Mouse (Mus musculus) midbrain, postnatal 0 days (tissue): ENCODE data around the gene Kif2c. TPM values are rescaled to one million over a fixed set of nuclear protein-coding genes. Genes with fewer than 3 reads are reported as not detected.

Source experiments
- ATAC-seq: fragments of 200-750 bp; cut with Nextera tagmentation; 2 replicates; pipeline ENCODE4 v1.8.0; 2017; ENCODE audit warnings: moderate number of reproducible peaks, mild to moderate bottlenecking, moderate TSS enrichment, moderate library complexity; ENCODE audit not compliant: low FRiP score
- DNase-seq: peaks from one replicate; pipeline ENCODE4 v3.0.0-alpha.2; 2015; ENCODE audit warnings: low spot score
- H3K27ac ChIP-seq: fragments of 300-500 bp; sonication (generic); 2 replicates; pipeline ENCODE4 v1.5.1; 2014; ENCODE audit warnings: low read depth, mild to moderate bottlenecking, low read length, mixed read lengths
- H3K27me3 ChIP-seq: fragments of 300-500 bp; sonication (generic); 2 replicates; pipeline ENCODE4 v1.6.1; 2014; ENCODE audit warnings: low read length, control low read depth, mixed read lengths; ENCODE audit not compliant: insufficient read depth
- H3K36me3 ChIP-seq: fragments of 300-500 bp; sonication (generic); 2 replicates; pipeline ENCODE4 v1.6.1; 2014; ENCODE audit warnings: low read length, control low read depth, mixed read lengths; ENCODE audit not compliant: insufficient read depth
- H3K4me1 ChIP-seq: fragments of 300-500 bp; sonication (generic); 2 replicates; pipeline ENCODE4 v1.6.1; 2014; ENCODE audit warnings: mild to moderate bottlenecking, control low read depth, antibody characterized with exemption, low read length, mixed read lengths; ENCODE audit not compliant: insufficient read depth
- H3K4me2 ChIP-seq: fragments of 300-500 bp; sonication (generic); 2 replicates; pipeline ENCODE4 v1.6.1; 2014; ENCODE audit warnings: low read depth, mild to moderate bottlenecking, low read length, mixed read lengths; ENCODE audit not compliant: poor library complexity, severe bottlenecking
- H3K4me3 ChIP-seq: fragments of 300-500 bp; sonication (generic); 2 replicates; pipeline ENCODE4 v1.5.1; 2014; ENCODE audit warnings: low read depth, mild to moderate bottlenecking, low read length, moderate library complexity
- H3K9ac ChIP-seq: fragments of 300-500 bp; sonication (generic); replicated peaks from 2 replicates; pipeline ENCODE4 v1.6.1; 2014; ENCODE audit warnings: mild to moderate bottlenecking, low read length, moderate library complexity, mixed read lengths; ENCODE audit not compliant: poor library complexity, severe bottlenecking
- H3K9me3 ChIP-seq: fragments of 300-500 bp; sonication (generic); 2 replicates; pipeline ENCODE4 v1.6.1; 2016; ENCODE audit warnings: low read length, control low read depth
- CTCF ChIP-seq: IDR thresholded peaks from 2 replicates; pipeline ENCODE4 v1.5.1; 2016; ENCODE audit warnings: antibody characterized with exemption, mild to moderate bottlenecking
- WGBS: fragments of 180-500 bp; shearing (Covaris S2); extraction: QIAGEN DNeasy Blood & Tissue Kit; methylation state at CpG from one replicate; pipeline ENCODE4 v1.1.7; 2014; 5-methylcytosine and 5-hydroxymethylcytosine counted together
- polyA plus RNA-seq: library from polyadenylated mRNA; unstranded; fragments of >200 nt; fragmentation: Nextera tagmentation; extraction: Ambion mirVana; gene quantifications from 2 replicates; pipeline ENCODE4 v1.2.1, GENCODE M21; 2015
- total RNA-seq: library from RNA; depleted of rRNA; stranded (reverse); fragments of >200 nt; gene quantifications from 2 replicates; pipeline ENCODE4 v1.2.3, GENCODE M21; 2014

Gene Kif2c
- total and polyA plus RNA-seq, 2 experiments from 2014 or later: 2.3 to 9.8 TPM

DNA sequence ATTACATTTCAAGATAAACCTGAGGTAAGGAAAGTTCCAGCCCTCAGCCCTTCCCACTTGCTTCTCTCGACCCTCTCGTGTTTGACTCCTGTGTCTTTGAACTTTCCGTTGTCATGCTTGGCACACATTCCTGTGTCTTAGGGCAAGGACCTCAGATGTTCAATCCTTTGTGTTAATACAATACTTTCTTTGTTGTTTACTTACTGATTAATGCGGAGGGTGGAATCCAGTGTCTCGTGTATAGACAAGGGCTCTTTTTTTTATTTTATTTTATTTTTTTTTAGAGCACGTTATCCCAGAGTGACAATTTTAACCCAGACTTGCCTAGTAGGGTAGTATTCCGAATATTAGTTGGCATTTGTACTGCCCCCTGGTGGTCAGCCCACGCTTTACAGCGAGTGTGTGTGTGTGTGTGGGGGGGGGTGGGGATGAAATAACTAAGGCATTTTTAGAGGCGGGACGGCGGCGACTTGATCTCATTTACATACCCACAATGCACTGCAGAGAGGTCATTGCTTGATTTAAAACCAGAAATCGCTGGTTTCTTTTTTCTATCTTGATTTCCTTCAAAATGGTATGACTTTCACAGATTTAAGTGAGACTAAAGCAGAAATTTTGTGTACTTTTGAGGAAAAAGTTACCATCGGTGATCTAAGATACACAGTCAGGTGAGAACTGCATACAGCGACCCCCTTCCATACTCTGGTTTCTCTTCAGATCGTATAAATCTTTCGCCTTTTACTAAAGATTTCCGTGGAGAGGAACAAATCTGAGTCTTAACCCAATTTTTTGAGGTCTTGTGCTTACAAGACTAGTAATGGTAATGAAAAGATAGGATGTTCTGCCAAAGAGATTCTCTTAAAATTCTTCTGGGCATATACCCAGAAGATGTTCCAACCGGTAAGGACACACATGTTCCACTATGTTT, 28.0 kb upstream of the Kif2c start:
- TF ChIP-seq CTCF: peak; percentile 78
- WGBS: 3% methylated on average over 20 of the region's 20 CpGs
- Histone ChIP-seq H3K9ac (no peak overlapping the region), H3K9me3 (no peaks in the 10 kb centered on the region), H3K27ac (no peak overlapping the region), H3K4me3 (no peak overlapping the region), H3K36me3 (no peaks in the 10 kb centered on the region), H3K27me3 (no peaks in the 10 kb centered on the region), H3K4me2 (no peak overlapping the region), H3K4me1 (no peaks in the 10 kb centered on the region)
- DNase-seq (peak; percentile 85), ATAC-seq (peak; percentile 76; the same call in 1 of the 2 replicates)

- Histone ChIP-seq H3K4me1 (no peaks in the 10 kb centered on the region), H3K9ac (no peak overlapping the region), H3K27ac (no peak overlapping the region), H3K36me3 (no peaks in the 10 kb centered on the region), H3K4me3 (no peak overlapping the region), H3K27me3 (no peaks in the 10 kb centered on the region), H3K4me2 (no peak overlapping the region), H3K9me3 (no peaks in the 10 kb centered on the region)
- ATAC-seq: no peak
- TF ChIP-seq CTCF: no peak
- WGBS: 78% methylated on average over 6 of the region's 6 CpGs
- no peak for DNase-seq
Measured at GRCm38 (mm10) chr4:117209592-117209991, 27.2 kb upstream of the Kif2c start.

- H3K4me1 ChIP-seq: no peaks in the 10 kb centered on the region
- no peak overlapping the region for H3K9ac ChIP-seq
- no peaks in the 10 kb centered on the region for H3K36me3 ChIP-seq
- H3K4me2 ChIP-seq: no peak overlapping the region
- DNase-seq: no peak
- no peak overlapping the region for H3K4me3 ChIP-seq
- no peaks in the 10 kb centered on the region for H3K9me3 ChIP-seq
- H3K27me3 ChIP-seq: no peaks in the 10 kb centered on the region
- H3K27ac ChIP-seq: peak overlapping the region; percentile 43; the same call in 1 of the 2 replicates
- TF ChIP-seq CTCF: no peak
- 69% methylated on average over 4 of the region's 4 CpGs for WGBS
- ATAC-seq: no peak
Measured at GRCm38 (mm10) chr4:117202992-117203354, 20.5 kb upstream of the Kif2c start.

GRCm38 (mm10) chr4:117202046-117202991, 19.9 kb upstream of the Kif2c start:
- TF ChIP-seq CTCF: peak; percentile 80
- Histone ChIP-seq H3K27ac (peak overlapping the region; percentile 43; the same call in 1 of the 2 replicates), H3K9ac (peak overlapping the region; percentile 52), H3K27me3 (no peaks in the 10 kb centered on the region), H3K36me3 (no peaks in the 10 kb centered on the region), H3K4me1 (no peaks in the 10 kb centered on the region), H3K4me2 (peak overlapping the region; percentile 45), H3K9me3 (no peaks in the 10 kb centered on the region), H3K4me3 (peak overlapping the region; percentile 26)
- under 1% methylated on average over 25 of the region's 25 CpGs for WGBS
- peak; percentile 85 for ATAC-seq
- peak; percentile 84 for DNase-seq

DNA sequence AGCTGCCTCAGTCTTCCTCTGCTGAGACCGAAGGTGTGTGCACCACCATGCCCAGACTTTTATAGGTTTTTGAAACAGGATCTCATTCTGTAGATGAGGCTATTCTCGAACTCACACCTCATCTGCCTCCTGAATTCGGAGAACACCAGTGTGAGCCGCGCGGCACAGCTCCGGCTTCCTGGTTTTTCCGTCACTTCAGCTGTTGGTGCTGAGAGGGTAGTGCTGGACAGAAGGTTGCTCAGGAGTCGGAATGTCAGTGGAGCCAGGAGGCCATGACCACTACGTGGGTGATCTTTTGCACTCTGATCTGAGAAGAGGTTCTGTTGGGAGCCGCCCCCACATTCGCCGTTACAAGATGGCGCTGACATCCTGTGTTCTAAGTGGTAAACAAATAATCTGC, 9.4 kb upstream of the Kif2c start:
- WGBS: 95% methylated on average over 14 of the region's 14 CpGs
- Histone ChIP-seq H3K27me3 (no peaks in the 10 kb centered on the region), H3K36me3 (no peaks in the 10 kb centered on the region), H3K9me3 (no peaks in the 10 kb centered on the region), H3K4me1 (no peaks in the 10 kb centered on the region), H3K27ac (no peak overlapping the region), H3K4me2 (no peak overlapping the region), H3K9ac (no peak overlapping the region), H3K4me3 (no peak overlapping the region)
- ATAC-seq (no peak), DNase-seq (no peak)
- no peak for TF ChIP-seq CTCF
